Comparison of ENCODE assay signal across 10 mouse cellular contexts in the genomic region with DNA sequence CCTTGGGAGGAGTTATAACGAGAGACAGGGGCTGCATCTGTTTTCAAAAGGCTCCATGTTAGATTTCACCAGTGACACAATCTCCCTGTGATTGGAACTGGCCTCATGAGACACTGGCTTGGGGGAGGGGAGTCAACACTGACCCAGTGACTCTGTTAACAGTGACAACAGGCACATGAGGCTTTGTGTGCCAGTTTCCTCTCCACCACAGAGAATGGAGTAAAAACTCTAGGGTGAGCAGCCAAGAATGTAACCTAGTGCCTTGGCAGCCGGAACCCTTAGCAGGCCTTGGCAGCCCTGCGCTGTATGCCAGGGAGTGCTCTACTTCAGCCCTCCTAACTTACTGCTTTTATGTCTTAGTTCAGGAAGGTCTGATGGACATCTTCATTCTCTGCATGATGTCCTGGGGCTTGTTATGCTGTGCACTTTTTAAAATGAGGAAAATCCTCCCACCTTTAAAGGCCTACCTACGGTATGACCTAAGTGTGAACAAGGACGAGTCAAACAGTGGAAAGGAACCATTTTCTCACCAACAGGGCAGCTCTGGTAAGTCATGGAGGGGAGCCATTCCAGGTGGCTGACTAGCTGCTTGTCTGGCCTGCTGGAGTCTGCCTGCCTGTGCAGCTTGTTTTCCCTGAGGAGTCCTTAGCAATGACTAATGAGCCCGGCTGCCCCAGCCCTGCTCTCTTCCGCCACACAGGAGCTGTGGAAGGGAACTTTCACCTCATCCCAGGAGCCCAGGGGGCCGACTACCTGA. TPM values are rescaled to one million over a fixed set of nuclear protein-coding genes. Genes with fewer than 3 reads are reported as not detected.
DNase-seq lines count a peak whose midpoint lies in the region; ATAC-seq lines count a peak whose summit lies in the region.
"Had no signal": no experiment of that assay in that cellular context is flagged by ENCODE, and none has a peak within 500 bp of the region (broad histone marks: within the 10 kb centered on the region; RNA-seq: fewer than 3 reads in every experiment).

No protein-coding gene starts in this region.

- no peak overlapping the region for H3K4me3 ChIP-seq in brown adipose tissue, adult 24 weeks (ENCODE audit: insufficient read depth, low read depth, low read length)
- H3K4me3 ChIP-seq in hindbrain, embryonic 16.5 days (ENCODE audit: low read length) = no peak overlapping the region
- H3K4me3 ChIP-seq in midbrain, embryonic 14.5 days (replicated peaks; ENCODE audit: low read depth, low read length) = no peak overlapping the region
- H3K4me3 ChIP-seq: left cerebral cortex, adult 2 months had no signal

- ATAC-seq in hindbrain, embryonic 16.5 days = peak; percentile 73; the same call in 1 of the 2 replicates
- ATAC-seq in midbrain, embryonic 14.5 days (ENCODE audit: low FRiP score, low TSS enrichment) = no peak

- H3K4me1 ChIP-seq in brown adipose tissue, adult 24 weeks (ENCODE audit: control insufficient read depth, insufficient read depth, insufficient read length, low read length) = peaks cover 16% of the 10 kb centered on the region
- H3K4me1 ChIP-seq in hindbrain, embryonic 16.5 days (ENCODE audit: control insufficient read depth, insufficient read depth, low read depth, low read length) = peaks cover 18% of the 10 kb centered on the region
- no peaks in the 10 kb centered on the region; the same call in 1 of the 2 replicates for H3K4me1 ChIP-seq in midbrain, embryonic 14.5 days (ENCODE audit: control insufficient read depth, insufficient read depth, low read length)

- H3K36me3 ChIP-seq in hindbrain, embryonic 16.5 days (ENCODE audit: control insufficient read depth, insufficient read depth, low read length) = no peaks in the 10 kb centered on the region
- no peaks in the 10 kb centered on the region for H3K36me3 ChIP-seq in midbrain, embryonic 14.5 days (ENCODE audit: control insufficient read depth, insufficient read depth, low read length)

- no peak overlapping the region for H3K4me2 ChIP-seq in hindbrain, embryonic 16.5 days (ENCODE audit: low read length)
- H3K4me2 ChIP-seq in midbrain, embryonic 14.5 days (ENCODE audit: low read length) = no peak overlapping the region

- 66% methylated on average over 8 of the region's 8 CpGs for WGBS in hindbrain, embryonic 16.5 days
- 75% methylated on average over 8 of the region's 8 CpGs for WGBS in midbrain, embryonic 14.5 days

- peak overlapping the region; percentile 57; the same call in 1 of the 2 replicates for H3K27ac ChIP-seq in brown adipose tissue, adult 24 weeks (replicated peaks; ENCODE audit: low read depth, low read length)
- H3K27ac ChIP-seq in hindbrain, embryonic 16.5 days (ENCODE audit: low read depth, low read length) = no peak overlapping the region
- no peak overlapping the region for H3K27ac ChIP-seq in midbrain, embryonic 14.5 days (replicated peaks; ENCODE audit: low read depth, low read length)
- H3K27ac ChIP-seq: left cerebral cortex, adult 2 months had no signal

- no peaks in the 10 kb centered on the region for H3K9me3 ChIP-seq in hindbrain, embryonic 16.5 days (ENCODE audit: control insufficient read depth, low read length)
- H3K9me3 ChIP-seq in midbrain, embryonic 14.5 days (ENCODE audit: control insufficient read depth, low read length) = no peaks in the 10 kb centered on the region

- intact Hi-C loops in gastrocnemius, postnatal 36 days (cut with DNase I) = no loop called here

- DNase-seq in gastrocnemius, adult 18-20 months (ENCODE audit: low spot score) = peak; percentile 38
- no peak for DNase-seq in gastrocnemius, postnatal 36 days
- peak; percentile 55 for DNase-seq in 3134 (ENCODE audit: extremely low read depth, insufficient read length, low spot score)
- DNase-seq in c-Kit-positive CD71-positive TER-119-positive erythroid progenitor cells, embryonic 14.5 days (ENCODE audit: low spot score) = no peak
- no peak for DNase-seq in right cerebral cortex, postnatal 10 days (ENCODE audit: low spot score in 2 of 2)
- no peak for DNase-seq in midbrain, embryonic 14.5 days

- no peaks in the 10 kb centered on the region for H3K27me3 ChIP-seq in hindbrain, embryonic 16.5 days (replicated peaks; ENCODE audit: control insufficient read depth, insufficient read depth, low read length)
- no peaks in the 10 kb centered on the region for H3K27me3 ChIP-seq in midbrain, embryonic 14.5 days (ENCODE audit: control insufficient read depth, insufficient read depth, low read length)
- H3K27me3 ChIP-seq: CH12.LX had no signal

- H3K9ac ChIP-seq in hindbrain, embryonic 16.5 days (ENCODE audit: low read depth, low read length) = no peak overlapping the region
- no peak overlapping the region for H3K9ac ChIP-seq in midbrain, embryonic 14.5 days (replicated peaks; ENCODE audit: low read length)

RNA-seq across cellular contexts. Expression of a gene that starts 57.9 kb away (rescaled TPM):
- 1 to 10 TPM; 1.8 to 2.2 TPM for total RNA-seq in gastrocnemius, adult 18-20 months (2021)
- total RNA-seq in gastrocnemius, postnatal 36 days (2021) = 1 to 10 TPM; 1.5 to 1.9 TPM
- polyA plus RNA-seq in brown adipose tissue, adult 24 weeks (2012; ENCODE audit: insufficient read depth, insufficient read length, missing spikeins) = 0.75 and 0.92 TPM in 2 replicates
- 0.21 and 0.27 TPM in 2 replicates for polyA plus RNA-seq in hindbrain, embryonic 16.5 days (2015; fragmentation: Nextera tagmentation; extraction: Ambion mirVana)
- 0.16 and 0.30 TPM in 2 replicates for polyA plus RNA-seq in midbrain, embryonic 14.5 days (2014; fragmentation: Nextera tagmentation; extraction: Ambion mirVana)

Comparison
In these comparisons a context has a peak if more than half of its experiments do, and no peak if none do; other contexts are left out.
1. DNase-seq: peak in gastrocnemius, adult 18-20 months (single experiment) and 3134 (single experiment); none in gastrocnemius, postnatal 36 days (0 of 2), c-Kit-positive CD71-positive TER-119-positive erythroid progenitor cells, embryonic 14.5 days (single experiment), right cerebral cortex, postnatal 10 days (0 of 2) and midbrain, embryonic 14.5 days (single experiment).